Mouse (Mus musculus): ENCODE measurements around the gene Setd1a. TPM values are rescaled to one million over a fixed set of nuclear protein-coding genes. Genes with fewer than 3 reads are reported as not detected.

Gene Setd1a
- total and polyA plus RNA-seq, 2 experiments from 2014 or later = 16.4 to 18.0 TPM

- H3K9me3 ChIP-seq (ENCODE audit: low read length) = no peaks in the 10 kb centered on the region
- whole genome bisulfite sequencing = 42% methylated on average over 13 of the region's 13 CpGs
- H3K4me1 ChIP-seq (ENCODE audit: insufficient read depth, low read length) = no peaks in the 10 kb centered on the region; the same call in 1 of the 2 replicates
- peak overlapping the region; percentile 24; the same call in 1 of the 2 replicates for H3K4me2 ChIP-seq (ENCODE audit: low read depth, low read length, poor library complexity, severe bottlenecking)
- H3K4me3 ChIP-seq (ENCODE audit: low read depth, low read length) = no peak overlapping the region
- peak; percentile 44 for TF ChIP-seq CTCF (IDR thresholded peaks at IDR 0.05)
- peaks cover 39% of the 10 kb centered on the region for H3K36me3 ChIP-seq (ENCODE audit: insufficient read depth, low read length)
- H3K27ac ChIP-seq (ENCODE audit: low read depth, low read length) = peak overlapping the region; percentile 55
- DNase-seq (ENCODE audit: low spot score) (no peak), ATAC-seq (ENCODE audit: low FRiP score) (0 out of 2 replicates have a peak, but pooled peaks have one; percentile 1)
- H3K27me3 ChIP-seq (ENCODE audit: insufficient read depth, low read length) = no peaks in the 10 kb centered on the region
- H3K9ac ChIP-seq (replicated peaks; ENCODE audit: low read length, poor library complexity, severe bottlenecking) = no peak overlapping the region
Observed at GRCm38 (mm10) chr7:127768346-127768996, 8.0 kb upstream of the Setd1a start.

- Histone ChIP-seq H3K4me2 (ENCODE audit: low read depth, low read length, poor library complexity, severe bottlenecking) (peak overlapping the region; percentile 83), H3K4me3 (ENCODE audit: low read depth, low read length) (peak overlapping the region; percentile 47), H3K4me1 (ENCODE audit: insufficient read depth, low read length) (no peaks in the 10 kb centered on the region; the same call in 1 of the 2 replicates), H3K9me3 (ENCODE audit: low read length) (no peaks in the 10 kb centered on the region), H3K27ac (ENCODE audit: low read depth, low read length) (peak overlapping the region; percentile 76), H3K27me3 (ENCODE audit: insufficient read depth, low read length) (no peaks in the 10 kb centered on the region), H3K36me3 (ENCODE audit: insufficient read depth, low read length) (peaks cover 33% of the 10 kb centered on the region), H3K9ac (replicated peaks; ENCODE audit: low read length, poor library complexity, severe bottlenecking) (peak overlapping the region; percentile 73; the same call in 1 of the 2 replicates)
- DNase-seq (ENCODE audit: low spot score) = peak; percentile 98
- TF ChIP-seq CTCF (IDR thresholded peaks at IDR 0.05) = no peak
- WGBS = under 1% methylated on average over 16 of the region's 16 CpGs
- ATAC-seq (ENCODE audit: low FRiP score) = peak; percentile 91
Observed at GRCm38 (mm10) chr7:127768997-127769593, 7.4 kb upstream of the Setd1a start.

- under 1% methylated on average over 24 of the region's 24 CpGs for WGBS
- DNase-seq (ENCODE audit: low spot score) (peak; percentile 80), ATAC-seq (ENCODE audit: low FRiP score) (peak; percentile 63)
- H3K9me3 ChIP-seq (ENCODE audit: low read length) = no peaks in the 10 kb centered on the region
- peak within 1 kb of the TSS; percentile 76 for H3K27ac ChIP-seq (ENCODE audit: low read depth, low read length)
- H3K27me3 ChIP-seq (ENCODE audit: insufficient read depth, low read length) = no peaks in the 10 kb centered on the region
- H3K4me2 ChIP-seq (ENCODE audit: low read depth, low read length, poor library complexity, severe bottlenecking) = peak within 1 kb of the TSS; percentile 83
- peaks cover 33% of the 10 kb centered on the region for H3K36me3 ChIP-seq (ENCODE audit: insufficient read depth, low read length)
- peak within 1 kb of the TSS; percentile 73 for H3K9ac ChIP-seq (replicated peaks; ENCODE audit: low read length, poor library complexity, severe bottlenecking)
- TF ChIP-seq CTCF (IDR thresholded peaks at IDR 0.05) = no peak
- H3K4me1 ChIP-seq (ENCODE audit: insufficient read depth, low read length) = no peaks in the 10 kb centered on the region; the same call in 1 of the 2 replicates
- peak within 1 kb of the TSS; percentile 47 for H3K4me3 ChIP-seq (ENCODE audit: low read depth, low read length)
Observed at GRCm38 (mm10) chr7:127769651-127770038, 6.8 kb upstream of the Setd1a start, which contains the start of gene Orai3. Gene Orai3 (plus strand): TSS chr7:127769815.

GRCm38 (mm10) chr7:127770039-127770905, 6.2 kb upstream of the Setd1a start:
- TF ChIP-seq CTCF (IDR thresholded peaks at IDR 0.05) = no peak
- DNase-seq (ENCODE audit: low spot score) (peak; percentile 11), ATAC-seq (ENCODE audit: low FRiP score) (no peak)
- no peaks in the 10 kb centered on the region; the same call in 1 of the 2 replicates for H3K4me1 ChIP-seq (ENCODE audit: insufficient read depth, low read length)
- peak overlapping the region; percentile 73 for H3K9ac ChIP-seq (replicated peaks; ENCODE audit: low read length, poor library complexity, severe bottlenecking)
- peak overlapping the region; percentile 83 for H3K4me2 ChIP-seq (ENCODE audit: low read depth, low read length, poor library complexity, severe bottlenecking)
- peak overlapping the region; percentile 76 for H3K27ac ChIP-seq (ENCODE audit: low read depth, low read length)
- peaks cover 29% of the 10 kb centered on the region for H3K36me3 ChIP-seq (ENCODE audit: insufficient read depth, low read length)
- WGBS = 6% methylated on average over 27 of the region's 27 CpGs
- H3K4me3 ChIP-seq (ENCODE audit: low read depth, low read length) = peak overlapping the region; percentile 47
- H3K9me3 ChIP-seq (ENCODE audit: low read length) = no peaks in the 10 kb centered on the region
- H3K27me3 ChIP-seq (ENCODE audit: insufficient read depth, low read length) = no peaks in the 10 kb centered on the region

- H3K9ac ChIP-seq (replicated peaks; ENCODE audit: low read length, poor library complexity, severe bottlenecking) = no peak overlapping the region
- H3K27ac ChIP-seq (ENCODE audit: low read depth, low read length) = no peak overlapping the region
- no peaks in the 10 kb centered on the region; the same call in 1 of the 2 replicates for H3K4me1 ChIP-seq (ENCODE audit: insufficient read depth, low read length)
- no peaks in the 10 kb centered on the region for H3K27me3 ChIP-seq (ENCODE audit: insufficient read depth, low read length)
- DNase-seq (ENCODE audit: low spot score) = no peak
- peaks cover 20% of the 10 kb centered on the region for H3K36me3 ChIP-seq (ENCODE audit: insufficient read depth, low read length)
- ATAC-seq (ENCODE audit: low FRiP score) = no peak
- no peak overlapping the region for H3K4me3 ChIP-seq (ENCODE audit: low read depth, low read length)
- TF ChIP-seq CTCF (IDR thresholded peaks at IDR 0.05) = no peak
- H3K9me3 ChIP-seq (ENCODE audit: low read length) = no peaks in the 10 kb centered on the region
- WGBS = 71% methylated on average over 5 of the region's 5 CpGs
- no peak overlapping the region for H3K4me2 ChIP-seq (ENCODE audit: low read depth, low read length, poor library complexity, severe bottlenecking)
Observed at GRCm38 (mm10) chr7:127771262-127771661, 5.2 kb upstream of the Setd1a start.

All from midbrain, postnatal 0 days (tissue).